Mouse (Mus musculus) layer of hippocampus, postnatal 25 days (tissue): Measurements from ENCODE around the gene Plce1. TPM values are rescaled to one million over a fixed set of nuclear protein-coding genes. Genes with fewer than 3 reads are reported as not detected.

Experiments used
- DNase-seq, 2 experiments: peaks; one replicate each; pipeline ENCODE4 v3.0.0; 2022; ENCODE audit warnings: mixed read lengths in 2 of 2, low spot score in 1 of 2; ENCODE audit errors: extremely low spot score in 1 of 2
- total RNA-seq, 2 experiments: library from RNA; stranded (reverse); gene quantifications; 2 replicates each; pipeline ENCODE4 v1.2.3; 2021

Gene Plce1
- total RNA-seq = 1 to 10 TPM; 8.0 to 9.7 TPM

- peak in 1 of 2 experiments; percentile 19 for DNase-seq
These were observed at the start of gene Plce1 for GRCm38 (mm10) chr19:38480731-38481621. TSS of gene Plce1 (plus strand) at chr19:38481109.

- DNase-seq = no peak
These were observed 49.6 kb upstream of the Plce1 start for GRCm38 (mm10) chr19:38431326-38431725.

GRCm38 (mm10) chr19:38432021-38432420, 48.9 kb upstream of the Plce1 start:
- DNase-seq = no peak

GRCm38 (mm10) chr19:38433381-38433780, 47.5 kb upstream of the Plce1 start:
- DNase-seq = no peak

GRCm38 (mm10) chr19:38435221-38435620, 45.7 kb upstream of the Plce1 start:
- DNase-seq = no peak

GRCm38 (mm10) chr19:38441860-38442259, 39.0 kb upstream of the Plce1 start:
- DNase-seq = no peak

- no peak for DNase-seq
These were observed 35.2 kb upstream of the Plce1 start for GRCm38 (mm10) chr19:38445758-38446157.

- DNase-seq = no peak
These were observed 25.7 kb upstream of the Plce1 start for GRCm38 (mm10) chr19:38455228-38455627.

- no peak for DNase-seq
These were observed 21.9 kb upstream of the Plce1 start for GRCm38 (mm10) chr19:38458996-38459395.

DNA sequence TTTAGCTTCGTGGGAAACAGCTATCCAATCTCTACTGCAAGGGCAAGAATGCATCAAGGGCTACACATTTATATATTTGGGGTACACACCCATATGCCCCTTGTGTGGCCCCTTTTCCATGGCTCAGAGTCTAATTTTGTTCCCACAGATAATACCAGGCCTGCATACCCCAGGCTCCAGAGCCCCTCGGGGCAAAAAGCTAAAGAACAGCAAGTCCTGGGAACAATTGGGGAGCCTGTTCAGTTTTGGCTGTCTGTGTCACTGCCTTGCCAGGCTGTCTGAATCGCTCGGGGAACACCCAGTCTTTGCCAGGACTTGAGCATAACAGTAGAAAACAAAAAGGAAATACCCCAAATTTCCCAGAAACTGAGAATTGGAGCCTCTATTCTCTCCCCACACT, 20.2 kb upstream of the Plce1 start:
- DNase-seq = no peak

DNA sequence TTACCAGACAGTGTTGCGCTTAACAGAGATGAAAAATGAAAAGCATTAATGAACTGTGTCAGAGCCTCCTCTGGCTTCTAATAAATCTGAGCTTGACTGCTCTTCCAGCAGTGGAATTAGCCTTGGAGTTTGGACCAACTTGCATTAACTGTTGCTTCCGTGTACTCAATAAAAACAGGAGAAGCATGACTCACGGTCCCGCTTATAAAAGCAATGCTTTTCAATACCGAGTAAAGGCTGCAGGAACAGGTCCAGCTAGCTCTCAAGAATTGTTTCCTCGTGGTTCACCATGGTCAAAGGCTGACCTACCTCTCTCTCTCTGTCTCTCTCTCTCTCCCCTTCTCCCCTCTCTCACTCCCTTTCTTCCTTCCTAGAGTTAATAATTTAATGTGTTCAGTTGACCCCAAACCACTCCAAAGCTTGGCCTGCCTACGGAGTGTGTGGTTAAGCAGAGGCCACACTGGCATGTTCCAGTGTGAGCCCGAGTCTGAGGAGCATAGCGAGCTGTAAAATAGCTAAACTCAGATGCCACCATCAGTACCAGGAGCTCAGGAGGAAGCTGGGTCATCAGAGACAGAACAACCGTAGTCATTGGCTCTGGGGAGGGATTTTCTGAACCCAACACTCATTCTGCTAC, 10.5 kb upstream of the Plce1 start:
- DNase-seq = no peak

DNA sequence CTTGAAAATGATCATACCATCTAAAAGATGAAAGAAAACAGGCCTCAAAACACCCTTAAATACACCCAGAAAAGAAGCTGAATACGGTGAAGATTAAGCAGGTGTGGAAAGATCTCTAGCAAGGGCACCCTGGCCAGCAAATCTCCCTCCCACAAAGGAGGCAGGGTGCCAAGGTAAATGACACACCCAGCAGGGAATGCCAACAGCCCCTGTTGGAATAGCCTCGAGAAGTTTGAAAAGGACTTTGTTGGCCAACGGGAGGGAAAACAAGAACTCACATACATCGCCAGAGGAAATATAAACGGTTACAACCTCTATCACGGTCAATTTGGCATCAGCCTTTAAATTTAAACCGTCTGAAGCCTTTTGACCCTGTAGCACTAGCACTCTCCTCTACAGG, 5.5 kb upstream of the Plce1 start:
- DNase-seq = no peak

DNA sequence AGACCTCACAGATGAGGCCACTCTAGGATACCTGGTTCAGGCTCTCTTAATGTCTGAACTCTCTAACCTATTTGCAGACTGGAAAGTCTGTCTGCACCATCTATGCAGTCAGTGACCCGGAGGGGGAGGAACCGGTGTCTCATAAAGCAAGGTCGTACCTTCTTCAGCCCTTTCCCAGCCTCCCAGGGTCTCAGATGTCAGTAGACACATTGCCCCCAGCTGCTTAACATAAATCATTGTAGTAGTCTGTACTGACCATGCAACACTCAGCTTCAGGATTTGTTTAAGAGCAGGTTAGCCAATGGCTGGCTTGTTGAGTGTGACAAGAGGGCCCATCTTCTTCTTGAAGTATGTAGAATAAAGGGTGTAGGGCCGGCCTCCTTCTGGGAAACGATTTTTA, 2.6 kb upstream of the Plce1 start:
- DNase-seq = no peak

GRCm38 (mm10) chr19:38478948-38479347, 2.0 kb upstream of the Plce1 start:
- no peak for DNase-seq

DNA sequence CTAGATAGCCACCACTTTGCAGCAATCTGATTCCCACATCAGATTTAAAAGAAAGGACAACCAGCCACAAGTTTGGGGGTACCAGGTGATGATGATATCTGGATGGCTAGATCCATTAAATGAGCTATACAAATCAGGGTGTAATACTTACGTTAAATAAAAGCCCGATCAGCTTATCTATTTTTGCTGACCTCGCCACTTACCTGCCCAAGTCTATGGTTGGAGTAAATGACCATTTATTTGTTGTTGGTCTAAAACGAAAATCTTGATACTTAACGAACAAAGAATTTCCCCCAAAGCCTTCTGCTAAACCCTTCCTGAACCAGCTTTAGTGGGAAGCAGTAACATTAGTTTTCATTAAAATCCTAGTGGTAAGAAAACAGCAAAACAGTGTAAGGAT, 1.4 kb upstream of the Plce1 start:
- DNase-seq = no peak

DNA sequence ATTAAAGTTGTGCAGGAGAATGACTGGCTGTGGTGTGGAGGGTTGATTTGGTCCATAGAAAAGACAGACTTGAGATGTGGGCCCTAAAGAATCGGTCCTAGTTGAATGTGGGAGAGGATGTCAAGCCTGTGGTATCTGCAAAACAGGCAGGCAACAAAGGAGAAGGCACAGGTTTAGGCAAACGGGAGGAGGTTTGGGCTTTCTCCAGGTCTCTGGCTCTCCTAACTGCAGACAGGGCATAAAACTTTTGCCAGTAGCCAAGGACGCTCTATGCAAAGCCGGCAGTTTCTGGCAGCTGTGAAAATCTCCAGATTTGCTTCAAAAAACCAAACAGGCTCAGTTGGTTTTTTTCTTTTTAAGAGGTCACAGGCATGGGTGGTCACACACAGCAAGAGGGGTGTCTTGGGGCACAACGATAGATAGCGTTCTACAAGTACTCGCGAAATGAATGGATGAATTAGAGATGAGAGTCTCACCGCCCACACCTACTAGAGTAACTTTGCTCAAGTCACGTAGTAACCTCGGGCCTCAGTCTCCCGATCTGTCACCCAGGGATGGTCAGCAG, 671 bp upstream of the Plce1 start:
- no peak for DNase-seq

- no peak for DNase-seq
These were observed 997 bp downstream of the Plce1 start for GRCm38 (mm10) chr19:38481906-38482305.

DNA sequence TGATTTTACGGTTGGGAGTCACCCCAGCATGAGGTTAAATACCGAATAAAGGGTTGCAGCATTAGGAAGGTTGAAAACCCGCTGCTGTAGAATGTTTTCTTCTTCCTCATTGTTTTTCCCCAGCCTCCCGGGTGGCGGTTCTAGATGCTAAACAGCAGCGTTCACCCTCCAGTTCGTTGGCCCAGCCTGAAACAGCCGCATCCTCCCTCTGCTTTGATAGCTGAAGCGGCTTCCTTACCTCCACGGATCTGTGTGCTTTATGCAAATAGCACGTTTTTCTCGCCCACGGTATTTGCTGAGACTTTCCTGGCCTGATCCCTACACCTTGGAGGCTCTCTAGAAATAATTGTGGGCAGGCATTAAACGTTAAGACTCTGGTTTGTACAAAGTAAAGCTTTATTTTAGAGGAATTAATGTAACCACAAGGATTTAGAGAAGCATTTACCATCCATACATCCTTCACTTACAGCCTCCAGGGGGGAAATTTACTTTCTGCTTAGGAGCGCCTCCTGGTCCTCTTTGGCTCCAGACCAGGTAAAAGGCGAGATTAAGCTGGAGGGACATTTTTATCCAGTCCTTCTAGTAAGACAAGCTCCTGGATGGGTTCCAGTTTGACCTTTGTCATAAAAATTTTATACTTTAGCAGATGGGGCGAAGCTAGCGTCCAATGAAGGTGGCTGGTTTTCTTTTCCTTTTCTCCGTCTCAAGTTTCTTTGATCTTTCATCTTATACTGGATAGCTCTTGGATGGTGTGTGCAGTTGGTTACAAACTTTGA, 1.7 kb downstream of the Plce1 start:
- DNase-seq = no peak

DNA sequence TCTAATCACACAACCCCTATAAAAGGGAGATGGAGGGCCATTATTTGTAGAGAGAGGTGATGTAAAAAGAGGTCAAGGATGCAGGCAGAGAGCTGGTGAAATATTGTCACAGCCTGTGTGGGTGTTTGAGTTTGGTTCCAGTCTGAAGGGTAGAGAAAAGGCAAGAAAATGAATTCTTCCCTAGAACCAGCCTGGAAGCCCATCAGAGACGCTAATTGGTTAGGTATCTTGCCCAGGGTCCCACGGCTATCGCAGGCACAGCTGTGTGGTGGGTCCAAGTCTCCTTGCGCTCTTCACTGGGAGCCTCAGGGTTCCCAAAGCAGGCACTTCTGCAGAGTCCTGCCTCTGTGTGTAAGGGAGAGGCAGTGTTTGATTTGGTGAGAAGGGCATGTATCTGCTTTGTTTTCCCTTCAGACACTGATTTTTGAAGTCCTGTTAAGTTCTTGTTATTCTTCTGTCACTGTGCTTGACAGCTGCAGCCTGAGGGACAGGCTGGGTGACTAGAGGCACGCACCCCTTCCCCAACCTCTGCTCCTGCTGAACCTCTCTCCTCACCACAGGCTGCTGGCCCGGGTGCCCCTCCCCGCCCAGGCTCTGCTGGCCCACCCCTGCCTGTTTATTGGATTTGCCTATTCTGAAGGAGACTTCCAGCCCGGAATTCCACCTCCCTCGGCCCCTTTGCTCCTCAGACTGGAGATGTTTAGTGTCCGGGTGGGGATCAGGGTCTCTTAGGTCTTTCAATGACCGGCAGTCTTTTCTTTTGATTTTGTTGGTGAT, 5.1 kb downstream of the Plce1 start:
- no peak for DNase-seq

DNA sequence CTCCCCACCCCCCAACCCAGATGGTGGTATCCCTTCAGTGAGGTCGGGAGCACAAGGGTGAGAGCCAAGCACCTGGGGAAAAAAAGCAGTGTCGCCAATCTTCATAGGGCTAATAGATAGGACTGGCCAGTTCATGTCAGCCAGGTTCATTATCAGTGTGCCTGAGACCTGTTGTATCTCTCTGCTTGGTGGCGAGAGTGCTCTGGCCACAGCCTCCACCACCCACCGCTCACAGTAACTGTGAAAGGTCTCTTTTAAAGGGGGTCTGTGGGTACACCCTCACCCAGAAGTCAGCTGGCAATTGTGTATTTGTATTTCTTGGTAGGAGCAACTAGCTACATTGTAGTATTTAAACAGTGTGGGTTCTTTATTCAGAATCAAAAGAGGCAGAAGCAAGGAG, 6.6 kb downstream of the Plce1 start:
- no peak for DNase-seq
